Mouse (Mus musculus) spleen, adult 18-20 months (tissue): ENCODE data around the gene Tspan4.

Source experiments
- DNase-seq, 2 experiments: peaks; one replicate each; pipeline ENCODE4 v3.0.0; 2022; ENCODE audit warnings: mixed read lengths in 2 of 2

Gene Tspan4

GRCm38 (mm10) chr7:141461521-141462332, 13.3 kb upstream of the Tspan4 start:
- DNase-seq: no peak

- no peak for DNase-seq
Measured at GRCm38 (mm10) chr7:141462333-141462821, 12.7 kb upstream of the Tspan4 start.

GRCm38 (mm10) chr7:141463824-141464602, 11.0 kb upstream of the Tspan4 start:
- DNase-seq: no peak

- peak; percentile 32 to 43 for DNase-seq
Measured at GRCm38 (mm10) chr7:141464603-141465201, 10.3 kb upstream of the Tspan4 start.

GRCm38 (mm10) chr7:141465388-141466044, 9.5 kb upstream of the Tspan4 start:
- no peak for DNase-seq

- no peak for DNase-seq
Measured at GRCm38 (mm10) chr7:141466045-141466394, 9.0 kb upstream of the Tspan4 start.

GRCm38 (mm10) chr7:141466607-141467148, 8.4 kb upstream of the Tspan4 start:
- no peak for DNase-seq

- DNase-seq: peak; percentile 76 to 89
Measured at GRCm38 (mm10) chr7:141467230-141468030, 7.6 kb upstream of the Tspan4 start, which contains the start of gene Cd151. Gene Cd151 (plus strand): TSS chr7:141467392.

GRCm38 (mm10) chr7:141468164-141468521, 6.9 kb upstream of the Tspan4 start:
- no peak for DNase-seq

- peak; percentile 45 to 49 for DNase-seq
Measured at GRCm38 (mm10) chr7:141468522-141469211, 6.4 kb upstream of the Tspan4 start.

GRCm38 (mm10) chr7:141469352-141469751, 5.7 kb upstream of the Tspan4 start:
- no peak for DNase-seq

GRCm38 (mm10) chr7:141469901-141470636, 5.0 kb upstream of the Tspan4 start:
- DNase-seq: no peak

GRCm38 (mm10) chr7:141470637-141470944, 4.4 kb upstream of the Tspan4 start:
- no peak for DNase-seq

- no peak for DNase-seq
Measured at GRCm38 (mm10) chr7:141471236-141471635, 3.8 kb upstream of the Tspan4 start.

GRCm38 (mm10) chr7:141472226-141472625, 2.8 kb upstream of the Tspan4 start:
- no peak for DNase-seq

GRCm38 (mm10) chr7:141472763-141473162, 2.3 kb upstream of the Tspan4 start:
- DNase-seq: no peak

GRCm38 (mm10) chr7:141474160-141474559, 880 bp upstream of the Tspan4 start:
- DNase-seq: no peak

- DNase-seq: no peak
Measured at GRCm38 (mm10) chr7:141475805-141476158, 742 bp downstream of the Tspan4 start.

GRCm38 (mm10) chr7:141476226-141476980, 1.4 kb downstream of the Tspan4 start:
- DNase-seq: peak; percentile 45 to 52

GRCm38 (mm10) chr7:141476981-141477370, 1.9 kb downstream of the Tspan4 start:
- DNase-seq: no peak
